Mouse (Mus musculus) CH12.LX (cell line): ENCODE data around the gene Ctnnbip1.

ENCODE experiments used
- CTCF ChIP-seq, 2 experiments: IDR thresholded peaks in 1 of 2; conservative IDR thresholded peaks in 1 of 2; 2 replicates each; pipeline ENCODE4 v1.5.1; 2011 to 2012; ENCODE audit warnings: low read depth in 2 of 2, low read length in 2 of 2, improper control_type of control experiment in 1 of 2, inconsistent platforms in 1 of 2, mild to moderate bottlenecking in 1 of 2, moderate library complexity in 1 of 2
- EP300 ChIP-seq: IDR thresholded peaks from 2 replicates; pipeline ENCODE4 v1.6.1; 2011; ENCODE audit warnings: low read length, improper control_type of control experiment
- ETS1 ChIP-seq: conservative IDR thresholded peaks from 2 replicates; pipeline ENCODE4 v1.6.1; 2012; ENCODE audit warnings: low read depth, mild to moderate bottlenecking, inconsistent platforms, low read length, improper control_type of control experiment, moderate library complexity
- JUND ChIP-seq: conservative IDR thresholded peaks from 2 replicates; pipeline ENCODE4 v1.6.1; 2011; ENCODE audit warnings: low read depth, low read length, improper control_type of control experiment
- MEF2A ChIP-seq: IDR thresholded peaks from 2 replicates; pipeline ENCODE4 v1.6.1; 2014; ENCODE audit warnings: low read depth, mild to moderate bottlenecking, inconsistent platforms, low read length, improper control_type of control experiment, borderline replicate concordance
- POLR2A ChIP-seq: IDR thresholded peaks from 2 replicates; pipeline ENCODE4 v1.6.1; 2011; ENCODE audit warnings: low read depth, mild to moderate bottlenecking, improper control_type of control experiment, low read length
- SIN3A ChIP-seq: IDR thresholded peaks from 2 replicates; pipeline ENCODE4 v1.6.1; 2012; ENCODE audit warnings: low read length, improper control_type of control experiment, inconsistent platforms
- SMC3 ChIP-seq: IDR thresholded peaks from 2 replicates; pipeline ENCODE4 v1.6.1; 2011; ENCODE audit warnings: low read depth, low read length, improper control_type of control experiment
- ZKSCAN1 ChIP-seq: IDR thresholded peaks from 2 replicates; pipeline ENCODE4 v1.6.1; 2012; ENCODE audit warnings: low read depth, inconsistent platforms, low read length, improper control_type of control experiment, borderline replicate concordance

GRCm38 (mm10) chr4:149557905-149558304 is 39.9 kb downstream of the Ctnnbip1 start:
- TF ChIP-seq SIN3A (no peak), POLR2A (no peak), SMC3 (no peak), MEF2A (no peak), EP300 (no peak), ETS1 (no peak), JUND (no peak), CTCF (conservative IDR thresholded peaks at IDR 0.05 in 1 of 2, IDR thresholded peaks at IDR 0.05 in 1 of 2; ENCODE audit: low read depth in 2 of 2, low read length in 2 of 2) (no peak), ZKSCAN1 (no peak)
